Mouse (Mus musculus) heart, embryonic 14.5 days (tissue): ENCODE results near the gene Gapdhs. TPM values are rescaled to one million over a fixed set of nuclear protein-coding genes. Genes with fewer than 3 reads are reported as not detected.
A peak's percentile ranks its signal among the peaks of the same experiment; 100 is the strongest.

ENCODE experiments used
- ATAC-seq: fragments of 200-750 bp; cut with Nextera tagmentation; 2 replicates; pipeline ENCODE4 v1.8.0; 2017; ENCODE audit warnings: low read depth, moderate TSS enrichment; ENCODE audit not compliant: insufficient number of reproducible peaks, insufficient read depth, low FRiP score
- H3K27ac ChIP-seq, 2 experiments: fragments of 200-500 bp in 1 of 2; fragments of 300-500 bp in 1 of 2; sonication (generic) in 1 of 2; replicated peaks in 1 of 2; 2 replicates each; pipeline ENCODE4 v1.5.1; 2012 to 2014; ENCODE audit warnings: low read depth in 2 of 2, low read length in 2 of 2, control low read depth in 1 of 2, mild to moderate bottlenecking in 1 of 2, mixed read lengths in 1 of 2; ENCODE audit not compliant: control insufficient read depth in 1 of 2, insufficient read depth in 1 of 2
- H3K27me3 ChIP-seq: fragments of 300-500 bp; sonication (generic); 2 replicates; pipeline ENCODE4 v1.6.1; 2014; ENCODE audit warnings: mild to moderate bottlenecking, low read length, control low read depth; ENCODE audit not compliant: control insufficient read depth, insufficient read depth
- H3K36me3 ChIP-seq: fragments of 300-500 bp; sonication (generic); 2 replicates; pipeline ENCODE4 v1.6.1; 2014; ENCODE audit warnings: mild to moderate bottlenecking, control low read depth, low read length, mixed read lengths; ENCODE audit not compliant: control insufficient read depth, insufficient read depth
- H3K4me1 ChIP-seq, 2 experiments: fragments of 200-500 bp in 1 of 2; fragments of 300-500 bp in 1 of 2; sonication (generic) in 1 of 2; 2 replicates each; pipeline ENCODE4 v1.6.1; 2012 to 2014; ENCODE audit warnings: low read length in 2 of 2, control low read depth in 1 of 2, mixed read lengths in 1 of 2; ENCODE audit not compliant: control insufficient read depth in 2 of 2, insufficient read depth in 2 of 2
- H3K4me2 ChIP-seq: fragments of 300-500 bp; sonication (generic); 2 replicates; pipeline ENCODE4 v1.6.1; 2014; ENCODE audit warnings: mild to moderate bottlenecking, low read length
- H3K4me3 ChIP-seq, 2 experiments: fragments of 200-500 bp in 1 of 2; fragments of 300-500 bp in 1 of 2; sonication (generic) in 1 of 2; 2 replicates each; pipeline ENCODE4 v1.5.1; 2012 to 2014; ENCODE audit warnings: low read length in 2 of 2, mild to moderate bottlenecking in 2 of 2, control low read depth in 1 of 2, low read depth in 1 of 2, moderate library complexity in 1 of 2; ENCODE audit not compliant: control insufficient read depth in 1 of 2, insufficient read depth in 1 of 2
- H3K9ac ChIP-seq: fragments of 300-500 bp; sonication (generic); 2 replicates; pipeline ENCODE4 v1.6.1; 2014; ENCODE audit warnings: mild to moderate bottlenecking, low read length
- H3K9me3 ChIP-seq: fragments of 300-500 bp; sonication (generic); 2 replicates; pipeline ENCODE4 v1.6.1; 2016; ENCODE audit warnings: low read length, control low read depth; ENCODE audit not compliant: control insufficient read depth
- WGBS: fragments of 180-500 bp; shearing (Covaris S2); extraction: QIAGEN DNeasy Blood & Tissue Kit; methylation state at CpG from one replicate; pipeline ENCODE4 v1.1.7; 2014; 5-methylcytosine and 5-hydroxymethylcytosine counted together
- polyA plus RNA-seq: library from polyadenylated mRNA; unstranded; fragments of >200 nt; fragmentation: Nextera tagmentation; extraction: Ambion mirVana; gene quantifications from 2 replicates; pipeline ENCODE4 v1.2.1, GENCODE M21; 2014

Gene Gapdhs
- polyA plus RNA-seq, 1 experiment from 2014 or later = 0.43 TPM

GRCm38 (mm10) chr7:30781792-30782191, 38.3 kb upstream of the Gapdhs start:
- no peak for ATAC-seq
- Histone ChIP-seq H3K4me2 (no peak overlapping the region), H3K4me1 (no peaks in the 10 kb centered on the region), H3K9me3 (no peaks in the 10 kb centered on the region), H3K4me3 (no peak overlapping the region), H3K36me3 (no peaks in the 10 kb centered on the region), H3K27ac (no peak overlapping the region), H3K27me3 (no peaks in the 10 kb centered on the region), H3K9ac (no peak overlapping the region)
- WGBS = 65% methylated on average over 4 of the region's 4 CpGs

DNA sequence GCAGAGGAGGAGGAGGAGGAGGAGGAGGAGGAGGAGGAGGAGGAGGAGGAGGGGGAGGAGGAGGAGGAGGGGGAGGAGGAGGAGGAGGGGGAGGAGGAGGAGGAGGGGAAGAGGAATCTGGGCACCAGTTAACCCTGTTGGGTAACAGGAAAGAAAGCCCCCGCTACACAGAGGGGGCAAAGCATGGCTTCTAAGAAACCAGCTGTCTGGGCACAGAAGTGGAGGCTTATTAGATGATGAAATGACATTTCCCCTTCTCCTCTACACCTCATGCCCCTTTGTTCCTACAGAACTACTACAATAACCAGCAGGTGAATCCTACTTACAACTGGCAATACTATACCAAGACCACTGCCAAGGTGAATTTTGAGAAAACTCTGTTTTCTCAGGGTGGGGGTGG, 34.4 kb upstream of the Gapdhs start:
- H3K4me2 ChIP-seq = no peak overlapping the region
- no peak overlapping the region for H3K9ac ChIP-seq
- WGBS = 65% methylated on average over 1 of the region's 1 CpGs
- ATAC-seq = no peak
- no peaks in the 10 kb centered on the region for H3K36me3 ChIP-seq
- no peak overlapping the region for H3K27ac ChIP-seq
- no peaks in the 10 kb centered on the region for H3K4me1 ChIP-seq
- no peak overlapping the region for H3K4me3 ChIP-seq
- H3K9me3 ChIP-seq = no peaks in the 10 kb centered on the region
- no peaks in the 10 kb centered on the region for H3K27me3 ChIP-seq

DNA sequence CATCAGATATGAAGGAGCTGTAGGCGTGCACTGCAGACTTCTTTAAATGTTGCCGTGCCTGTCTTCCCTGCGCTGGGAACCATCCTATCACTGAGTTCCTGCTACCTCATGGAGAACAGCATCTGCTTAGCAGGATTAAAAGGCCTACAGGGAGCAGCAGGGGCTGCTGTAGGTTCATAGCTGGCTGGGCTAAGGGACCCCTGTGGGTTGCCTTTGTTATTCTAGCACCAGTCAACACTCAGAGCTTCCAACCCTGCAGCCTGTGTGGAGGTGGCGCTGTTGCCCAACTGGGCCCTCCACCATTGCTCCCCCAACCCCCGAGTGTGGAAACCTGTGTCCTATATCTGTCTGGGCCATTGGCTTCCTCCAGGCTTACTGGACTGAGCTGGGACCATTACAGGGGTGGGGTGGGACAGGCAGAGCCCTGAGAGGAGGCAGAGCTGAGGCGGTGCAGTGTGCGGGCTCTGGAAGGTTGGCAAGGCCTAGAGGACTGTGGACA, 33.6 kb upstream of the Gapdhs start:
- ATAC-seq = no peak
- Histone ChIP-seq H3K4me3 (no peak overlapping the region), H3K9me3 (no peaks in the 10 kb centered on the region), H3K4me2 (no peak overlapping the region), H3K27me3 (no peaks in the 10 kb centered on the region), H3K27ac (no peak overlapping the region), H3K4me1 (no peaks in the 10 kb centered on the region), H3K9ac (no peak overlapping the region), H3K36me3 (no peaks in the 10 kb centered on the region)
- 46% methylated on average over 7 of the region's 7 CpGs for WGBS

DNA sequence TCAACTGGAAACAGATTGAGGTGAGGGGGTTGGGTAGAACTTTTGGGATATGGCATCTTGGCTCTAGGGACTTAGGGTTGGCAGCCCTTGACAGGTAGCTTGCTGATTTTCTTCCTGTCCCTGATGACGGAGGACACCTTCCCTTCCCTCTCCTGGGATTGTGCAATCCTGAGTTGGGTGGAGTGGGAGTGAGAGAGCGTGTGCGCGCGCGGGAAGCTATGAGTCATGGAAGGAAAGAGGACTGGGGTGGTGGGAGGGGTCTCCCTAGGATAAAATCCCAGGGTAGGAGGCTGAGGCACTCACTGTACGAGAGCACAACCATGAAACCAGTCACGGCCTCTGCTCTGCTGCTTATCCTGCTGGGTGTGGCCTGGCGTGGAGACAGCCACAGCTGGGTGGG, 32.6 kb upstream of the Gapdhs start:
- Histone ChIP-seq H3K9ac (no peak overlapping the region), H3K4me3 (no peak overlapping the region), H3K27ac (no peak overlapping the region), H3K4me2 (no peak overlapping the region), H3K9me3 (no peaks in the 10 kb centered on the region), H3K27me3 (no peaks in the 10 kb centered on the region), H3K36me3 (no peaks in the 10 kb centered on the region), H3K4me1 (no peaks in the 10 kb centered on the region)
- WGBS = 71% methylated on average over 9 of the region's 9 CpGs
- no peak for ATAC-seq

- no peak overlapping the region for H3K4me3 ChIP-seq
These were observed 25.8 kb upstream of the Gapdhs start for GRCm38 (mm10) chr7:30769236-30769635.

DNA sequence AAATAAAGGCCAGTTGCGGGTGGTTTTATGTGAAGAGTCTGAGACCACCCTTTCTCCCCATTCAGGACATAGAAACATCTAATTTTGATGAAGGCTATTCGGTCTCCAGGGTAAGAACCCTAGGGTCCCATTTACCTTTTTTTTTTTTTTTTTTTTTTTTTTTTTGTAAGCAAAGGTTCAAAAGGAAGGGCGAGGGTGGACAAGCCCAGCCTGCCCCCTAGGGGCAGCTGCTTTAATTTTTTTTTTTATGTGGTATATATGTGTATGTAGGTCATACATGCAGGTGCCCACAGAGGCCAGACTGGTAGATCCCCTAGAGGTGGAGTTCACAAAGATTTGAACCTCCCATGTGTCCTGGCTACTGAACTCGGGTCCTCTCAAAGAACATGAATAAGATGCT, 22.9 kb upstream of the Gapdhs start:
- Histone ChIP-seq H3K4me3 (no peak overlapping the region), H3K36me3 (no peaks in the 10 kb centered on the region), H3K27me3 (no peaks in the 10 kb centered on the region), H3K4me1 (peaks cover 0 to 2% of the 10 kb centered on the region in 2 experiments; a peak in 1 of 4 replicates), H3K4me2 (no peak overlapping the region), H3K27ac (no peak overlapping the region), H3K9me3 (no peaks in the 10 kb centered on the region), H3K9ac (no peak overlapping the region)
- no peak for ATAC-seq
- 82% methylated on average over 4 of the region's 4 CpGs for WGBS

More at GRCm38 (mm10) chr7:30769236-30769635, 25.8 kb upstream of the Gapdhs start:
- no peak overlapping the region for H3K27ac ChIP-seq
- ATAC-seq = no peak
- no peaks in the 10 kb centered on the region for H3K36me3 ChIP-seq
- WGBS = 26% methylated on average over 9 of the region's 9 CpGs
- H3K9me3 ChIP-seq = no peaks in the 10 kb centered on the region
- H3K4me1 ChIP-seq = no peaks in the 10 kb centered on the region
- H3K4me2 ChIP-seq = no peak overlapping the region
- H3K27me3 ChIP-seq = no peaks in the 10 kb centered on the region
- no peak overlapping the region for H3K9ac ChIP-seq

- 40% methylated on average over 11 of the region's 11 CpGs for WGBS
- peak overlapping the region; percentile 2; the same call in 1 of the 2 replicates for H3K4me2 ChIP-seq
- no peak overlapping the region for H3K27ac ChIP-seq
- H3K9ac ChIP-seq = no peak overlapping the region
- H3K4me3 ChIP-seq = no peak overlapping the region
- H3K9me3 ChIP-seq = no peaks in the 10 kb centered on the region
- H3K4me1 ChIP-seq = peaks cover 3 to 9% of the 10 kb centered on the region in 2 experiments
- no peaks in the 10 kb centered on the region for H3K27me3 ChIP-seq
- no peak for ATAC-seq
- H3K36me3 ChIP-seq = no peaks in the 10 kb centered on the region
These were observed 21.7 kb upstream of the Gapdhs start for GRCm38 (mm10) chr7:30765173-30765572.

DNA sequence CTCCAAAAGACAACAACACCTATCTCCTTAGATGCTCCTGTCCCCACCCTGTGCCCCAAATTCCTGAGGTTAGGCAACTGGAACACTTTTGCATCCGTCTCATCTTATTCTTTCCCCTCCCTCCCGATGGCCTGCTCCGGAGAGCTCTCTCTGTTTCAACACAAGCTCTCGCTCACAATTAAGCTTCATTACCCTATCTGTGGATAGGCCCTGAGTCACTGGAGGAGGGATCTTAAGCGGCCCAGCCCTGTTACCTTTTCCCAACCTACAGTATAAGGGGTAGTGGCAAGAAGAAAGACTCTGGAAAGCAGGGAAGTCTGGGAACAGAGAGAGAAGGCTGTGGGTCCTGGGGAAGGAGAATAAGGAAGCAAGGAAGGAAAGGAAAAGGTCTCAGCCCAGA, 20.0 kb upstream of the Gapdhs start, which contains the start of gene Dmkn:
TSS of gene Dmkn (plus strand) at position 301 of the 400 bp plus-strand sequence.
- no peak within 1 kb of the TSS for H3K4me2 ChIP-seq
- H3K4me1 ChIP-seq = peaks cover 4 to 9% of the 10 kb centered on the region in 2 experiments
- no peak for ATAC-seq
- H3K9me3 ChIP-seq = no peaks in the 10 kb centered on the region
- H3K27me3 ChIP-seq = no peaks in the 10 kb centered on the region
- WGBS = 52% methylated on average over 5 of the region's 5 CpGs
- no peak within 1 kb of the TSS for H3K9ac ChIP-seq
- no peak within 1 kb of the TSS for H3K4me3 ChIP-seq
- H3K36me3 ChIP-seq = no peaks in the 10 kb centered on the region
- H3K27ac ChIP-seq = no peak within 1 kb of the TSS
